Mouse (Mus musculus) gastrocnemius, adult 2 months (tissue): ENCODE results near the gene Vps26a. TPM values are rescaled to one million over a fixed set of nuclear protein-coding genes. Genes with fewer than 3 reads are reported as not detected.

Experiments
- DNase-seq: peaks from one replicate; pipeline ENCODE4 v3.0.0; 2022
- H3K27ac ChIP-seq: fragments of 200-600 bp; 2 replicates; pipeline ENCODE4 v1.8.1; 2022; ENCODE audit warnings: mild to moderate bottlenecking
- H3K4me3 ChIP-seq: fragments of 200-600 bp; 2 replicates; pipeline ENCODE4 v1.8.1; 2022; ENCODE audit warnings: mild to moderate bottlenecking, moderate library complexity
- CTCF ChIP-seq: fragments of 200-600 bp; IDR thresholded peaks from 2 replicates; pipeline ENCODE4 v1.8.1; 2022; ENCODE audit warnings: antibody characterized with exemption, mild to moderate bottlenecking, moderate library complexity
- intact Hi-C: fragments of 180-260 bp; cut with DNase I; formaldehyde crosslinking; loops from one replicate; pipeline ENCODE4 v1.15.1; 2025
- total RNA-seq, 2 experiments: library from RNA; stranded (reverse); gene quantifications; 2 replicates each; pipeline ENCODE4 v1.2.3; 2021

The Vps26a gene
- total RNA-seq, 2 experiments from 2014 or later = 30.1 to 30.4 TPM

DNA sequence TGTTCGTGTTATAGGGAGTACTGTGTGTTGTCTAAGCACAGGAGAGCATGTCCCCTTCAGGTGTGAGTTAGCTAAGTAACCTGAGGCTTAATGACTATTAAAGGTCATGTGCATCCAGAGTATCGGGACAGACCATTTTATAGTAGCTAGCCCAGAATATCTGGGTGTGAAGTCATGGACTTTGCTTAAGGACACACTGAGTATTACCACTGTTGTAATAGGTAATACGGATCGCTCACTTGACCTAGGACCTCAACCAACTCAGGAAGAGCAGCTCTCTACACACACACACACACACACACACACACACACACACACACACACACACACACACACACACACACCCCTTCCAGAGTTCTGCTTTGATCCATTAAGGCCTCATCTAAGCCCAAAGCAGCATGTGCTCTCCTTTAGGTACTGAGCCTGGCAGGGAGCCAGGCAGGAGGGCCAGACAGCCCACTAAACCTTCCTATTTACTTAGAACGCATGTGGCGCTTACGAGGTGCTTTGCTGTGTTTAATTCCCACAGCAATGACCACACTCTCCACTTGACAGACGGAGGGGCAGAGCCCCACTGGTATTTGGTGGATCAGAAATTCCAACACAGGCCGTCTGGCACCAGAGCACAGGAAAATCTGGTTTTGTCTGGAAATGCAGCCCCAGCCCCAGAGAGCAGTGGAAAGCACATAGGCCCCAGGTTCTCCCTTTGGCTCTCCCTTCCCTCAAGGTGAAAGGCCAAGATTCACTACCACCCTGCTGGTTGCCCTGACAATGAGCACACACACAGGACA lies 61.3 kb downstream of the Vps26a start:
- intact Hi-C loops = no loop called here
- H3K4me3 ChIP-seq = no peak overlapping the region
- DNase-seq = no peak
- no peak overlapping the region for H3K27ac ChIP-seq
- no peak for TF ChIP-seq CTCF

DNA sequence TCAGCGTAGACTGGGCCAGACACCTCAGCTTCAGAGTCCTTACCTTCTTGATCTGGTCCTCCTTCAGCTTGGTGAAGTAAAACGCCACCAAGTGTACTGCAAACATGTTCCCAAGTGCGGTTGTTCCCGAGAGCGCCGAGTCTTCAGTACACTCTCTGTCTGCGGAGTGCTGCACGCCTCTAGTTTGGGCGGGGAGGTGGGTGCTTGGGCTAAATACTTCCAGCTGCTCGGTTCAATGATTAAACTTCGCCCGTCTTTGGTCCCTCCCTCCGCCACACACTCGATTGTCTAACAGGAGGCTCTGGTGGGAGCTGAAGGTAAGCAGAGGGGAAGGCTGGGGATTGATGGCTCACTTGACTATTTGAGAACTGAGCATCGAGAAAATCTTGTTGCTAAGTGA lies 64.3 kb downstream of the Vps26a start, which contains the start of gene Hkdc1:
Gene Hkdc1 (minus strand): TSS at position 237 of the 400 bp plus-strand sequence.
- H3K27ac ChIP-seq = no peak within 1 kb of the TSS
- H3K4me3 ChIP-seq = no peak within 1 kb of the TSS
- TF ChIP-seq CTCF = no peak
- intact Hi-C loops = no loop called here
- no peak for DNase-seq

DNA sequence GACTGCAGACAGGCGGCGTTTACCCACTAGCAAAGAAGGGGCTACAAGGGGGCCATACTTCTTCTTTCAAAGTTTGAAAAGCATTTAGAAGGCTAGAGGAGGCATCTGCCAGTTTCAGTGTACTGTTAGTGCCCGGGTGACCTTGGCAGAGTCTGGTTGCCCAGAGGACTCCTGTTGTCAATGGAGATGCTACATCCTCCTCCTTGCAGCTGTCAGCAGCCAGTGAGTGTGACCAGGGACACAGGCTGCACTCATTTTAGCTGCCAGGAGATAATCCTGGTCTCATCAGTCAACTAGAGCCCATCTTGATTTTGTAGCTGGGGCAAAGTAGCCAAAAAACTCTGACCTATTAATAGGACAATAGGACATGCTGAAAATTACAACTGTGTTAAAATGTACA lies 65.5 kb downstream of the Vps26a start:
- Histone ChIP-seq H3K4me3 (no peak overlapping the region), H3K27ac (no peak overlapping the region)
- no peak for TF ChIP-seq CTCF
- intact Hi-C loops = no loop called here
- no peak for DNase-seq

DNA sequence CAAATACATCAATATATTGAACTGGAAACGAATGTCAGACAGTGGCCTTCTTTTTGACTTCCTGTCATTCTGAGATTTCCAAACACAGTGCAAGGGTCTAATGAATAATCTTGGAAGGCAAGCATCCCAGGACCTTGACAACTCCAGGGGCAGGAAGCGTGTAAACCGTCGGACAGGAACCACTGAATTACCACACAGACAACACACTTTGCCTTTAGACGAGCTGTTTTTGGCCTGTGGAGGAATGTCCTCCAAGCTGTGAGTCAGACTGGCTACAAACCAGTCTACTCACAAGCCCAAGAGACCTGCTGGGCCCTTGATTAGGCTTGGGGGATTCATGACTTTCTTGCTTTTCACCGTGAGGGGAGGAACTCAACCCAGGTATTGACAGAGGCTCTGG lies 66.2 kb downstream of the Vps26a start:
- intact Hi-C loops = no loop called here
- H3K27ac ChIP-seq = no peak overlapping the region

DNA sequence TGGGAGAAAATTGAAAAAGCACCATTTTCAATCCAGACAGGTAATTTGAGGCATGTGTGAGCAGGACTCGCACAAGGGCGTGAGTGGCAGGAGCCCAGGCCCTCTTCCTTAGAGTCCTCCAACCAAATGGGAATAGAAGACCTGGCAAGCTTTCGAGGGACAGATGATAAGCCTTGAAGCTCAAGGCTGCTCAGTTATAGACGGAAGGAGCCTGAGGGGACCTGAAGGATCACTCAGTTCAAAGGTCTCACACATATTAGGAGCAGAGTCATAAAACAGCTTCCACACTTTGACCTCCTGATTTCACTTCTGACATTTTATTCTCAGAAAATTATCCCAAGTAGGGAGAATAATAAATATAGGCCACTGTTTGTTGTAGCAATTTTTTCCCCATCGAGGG lies 67.2 kb downstream of the Vps26a start:
- no peak overlapping the region for H3K27ac ChIP-seq
- intact Hi-C loops = no loop called here
- H3K4me3 ChIP-seq = no peak overlapping the region
- no peak for DNase-seq
- TF ChIP-seq CTCF = no peak

More for the DNA sequence above, 66.2 kb downstream of the Vps26a start:
- no peak overlapping the region for H3K4me3 ChIP-seq
- no peak for TF ChIP-seq CTCF
- no peak for DNase-seq

- TF ChIP-seq CTCF = no peak
- intact Hi-C loops = no loop called here
- H3K4me3 ChIP-seq = no peak overlapping the region
- H3K27ac ChIP-seq = no peak overlapping the region
- no peak for DNase-seq
Measured at GRCm38 (mm10) chr10:62418831-62419356, 67.7 kb downstream of the Vps26a start.

DNA sequence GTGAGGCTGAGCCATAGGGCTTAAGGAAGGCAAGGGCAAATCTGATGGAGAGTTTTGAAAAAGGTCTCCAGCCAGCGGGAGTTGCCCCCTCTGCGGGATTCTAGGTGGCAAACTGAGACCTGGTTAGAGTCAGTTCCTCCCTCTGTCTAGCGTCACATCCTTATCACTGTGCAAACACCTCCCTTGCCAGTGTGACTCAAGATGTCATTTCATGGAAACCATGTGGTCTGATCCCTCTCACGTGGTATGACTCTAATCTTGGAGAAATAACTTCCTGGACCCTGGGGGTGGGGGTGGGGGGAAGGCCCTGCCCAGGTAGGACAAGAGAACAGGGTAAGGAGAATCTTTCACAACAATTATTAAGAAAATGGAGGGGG lies 73.0 kb downstream of the Vps26a start:
- TF ChIP-seq CTCF = no peak
- no peak overlapping the region for H3K27ac ChIP-seq
- intact Hi-C loops = no loop called here
- no peak overlapping the region for H3K4me3 ChIP-seq
- DNase-seq = no peak

DNA sequence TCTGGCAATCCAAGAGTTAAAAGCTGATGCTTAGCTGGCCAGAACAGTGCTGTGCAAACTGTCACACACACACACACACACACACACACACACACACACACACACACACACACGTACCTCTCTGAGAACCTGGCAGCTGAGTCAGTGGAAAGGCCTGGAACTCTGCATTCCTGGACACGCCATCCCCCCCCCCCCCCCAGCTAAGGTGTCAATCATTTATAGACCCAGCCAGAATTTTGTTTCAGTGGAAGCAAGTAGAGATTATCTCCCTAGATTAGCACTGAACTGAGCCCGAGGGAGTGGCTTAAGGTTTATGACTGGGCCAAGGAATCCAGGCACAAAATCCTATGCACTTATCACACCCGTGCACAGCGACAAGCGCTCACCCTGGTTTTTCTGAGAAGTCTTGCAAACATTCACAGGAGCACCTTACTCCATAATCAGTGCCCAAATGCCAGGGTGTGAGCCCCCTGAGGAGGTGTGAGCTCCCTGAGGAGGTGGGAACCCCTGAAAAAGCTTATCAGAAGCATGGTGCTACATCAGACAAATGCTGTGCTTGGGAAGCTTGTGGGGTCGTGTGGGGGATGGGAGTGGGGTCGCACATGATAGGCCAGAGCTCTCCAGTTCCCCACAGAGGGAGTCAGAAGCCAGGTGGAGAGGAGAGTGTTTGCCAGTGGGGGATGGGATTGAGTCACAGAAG lies 73.5 kb downstream of the Vps26a start:
- intact Hi-C loops = no loop called here
- TF ChIP-seq CTCF = no peak
- H3K4me3 ChIP-seq = no peak overlapping the region
- H3K27ac ChIP-seq = no peak overlapping the region
- no peak for DNase-seq

- no peak for DNase-seq
- Histone ChIP-seq H3K27ac (no peak overlapping the region), H3K4me3 (no peak overlapping the region)
- TF ChIP-seq CTCF = no peak
- intact Hi-C loops = loop anchor here (1.0 kb wide), 1 partner anchor 136 kb away; no protein-coding TSS in a partner anchor
Measured at GRCm38 (mm10) chr10:62411431-62412410, 74.9 kb downstream of the Vps26a start.

DNA sequence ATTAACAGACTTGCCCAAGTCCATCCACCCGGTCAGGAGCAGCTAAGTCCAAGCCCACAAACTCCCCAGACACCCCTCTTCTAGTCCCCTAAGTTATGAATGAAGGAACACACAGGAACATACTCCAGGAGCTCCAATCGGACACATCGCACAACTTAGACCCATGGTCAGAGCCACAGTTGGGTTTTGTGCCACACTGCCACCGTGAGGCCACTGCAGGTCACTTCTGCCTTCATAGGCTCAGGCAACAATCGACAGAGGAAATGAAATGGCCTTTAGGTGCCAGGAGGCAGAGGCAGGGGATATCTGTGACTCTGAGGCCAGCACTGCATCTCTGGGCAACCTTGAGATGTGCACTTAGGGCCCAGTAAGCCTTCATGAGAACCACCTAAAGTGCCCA lies 75.7 kb downstream of the Vps26a start:
- H3K27ac ChIP-seq = no peak overlapping the region
- intact Hi-C loops = loop anchor here (1.0 kb wide), 1 partner anchor 136 kb away; no protein-coding TSS in a partner anchor
- TF ChIP-seq CTCF = peak; percentile 86
- H3K4me3 ChIP-seq = no peak overlapping the region
- DNase-seq = peak; percentile 69

Other genes with a start within 250 kb of the Vps26a start
- gene Tacr2, start 234.4 kb downstream of the Vps26a start, total RNA-seq = not detected
- gene Hk1, start 106.9 kb downstream of the Vps26a start, total RNA-seq = 1 to 10 TPM; 6.2 to 8.7 TPM
- not detected for gene Hkdc1, start 64.3 kb downstream of the Vps26a start, total RNA-seq
- gene 4930507D05Rik, start 37.3 kb downstream of the Vps26a start, total RNA-seq = under 1 TPM; 0.11 to 0.13 TPM
- gene Supv3l1, start 37.1 kb downstream of the Vps26a start, total RNA-seq = 10 to 100 TPM; 14.5 to 21.4 TPM
- gene Srgn, start 40.6 kb upstream of the Vps26a start, total RNA-seq = 10 to 100 TPM; 12.9 to 19.7 TPM
- gene Kif1bp, start 91.7 kb upstream of the Vps26a start, total RNA-seq = 10 to 100 TPM; 29.4 to 30.5 TPM
- gene Ddx21, start 115.5 kb upstream of the Vps26a start, total RNA-seq = 10 to 100 TPM; 31.3 to 34.7 TPM
- 10 to 100 TPM; 47.9 to 50.7 TPM for gene Ddx50, start 164.4 kb upstream of the Vps26a start, total RNA-seq
- gene Stox1, start 239.3 kb upstream of the Vps26a start, total RNA-seq = under 1 TPM; 0.22 to 0.33 TPM